Mouse (Mus musculus): ENCODE measurements around the gene Ghdc. TPM values are rescaled to one million over a fixed set of nuclear protein-coding genes. Genes with fewer than 3 reads are reported as not detected.
A peak's percentile ranks its signal among the peaks of the same experiment; 100 is the strongest.

Ghdc gene
- polyA plus RNA-seq (2014; fragmentation: Nextera tagmentation; extraction: Ambion mirVana) = 2.2 and 2.4 TPM in 2 replicates

GRCm38 (mm10) chr11:100770646-100771408 is at the start of gene Ghdc:
Gene Ghdc (minus strand): TSS chr11:100770957.
- no peaks in the 10 kb centered on the region for H3K36me3 ChIP-seq (ENCODE audit: control insufficient read depth, insufficient read depth, low read length)
- H3K4me3 ChIP-seq (ENCODE audit: low read depth, low read length) = peak within 1 kb of the TSS; percentile 35
- 20% methylated on average over 17 of the region's 17 CpGs for WGBS
- DNase-seq (ENCODE audit: low spot score) (peak; percentile 59), ATAC-seq (ENCODE audit: insufficient read depth, low FRiP score, low TSS enrichment) (no peak)
- H3K4me2 ChIP-seq (ENCODE audit: low read depth) = peak within 1 kb of the TSS; percentile 48
- H3K4me1 ChIP-seq (ENCODE audit: control insufficient read depth, insufficient read depth, low read length) = no peaks in the 10 kb centered on the region
- no peak within 1 kb of the TSS for H3K27ac ChIP-seq (ENCODE audit: low read depth, low read length)
- H3K9me3 ChIP-seq (ENCODE audit: control insufficient read depth, low read length) = no peaks in the 10 kb centered on the region
- H3K9ac ChIP-seq (ENCODE audit: low read length) = no peak within 1 kb of the TSS; the same call in 1 of the 2 replicates
- H3K27me3 ChIP-seq (ENCODE audit: control insufficient read depth, insufficient read depth, low read length) = no peaks in the 10 kb centered on the region

- 91% methylated on average over 8 of the region's 8 CpGs for WGBS
- Histone ChIP-seq H3K27me3 (ENCODE audit: control insufficient read depth, insufficient read depth, low read length) (no peaks in the 10 kb centered on the region), H3K4me1 (ENCODE audit: control insufficient read depth, insufficient read depth, low read length) (no peaks in the 10 kb centered on the region; the same call in 1 of the 2 replicates), H3K4me2 (ENCODE audit: low read depth) (no peak overlapping the region), H3K36me3 (ENCODE audit: control insufficient read depth, insufficient read depth, low read length) (no peaks in the 10 kb centered on the region), H3K27ac (ENCODE audit: low read depth, low read length) (no peak overlapping the region), H3K9ac (ENCODE audit: low read length) (no peak overlapping the region), H3K9me3 (ENCODE audit: control insufficient read depth, low read length) (no peaks in the 10 kb centered on the region), H3K4me3 (ENCODE audit: low read depth, low read length) (no peak overlapping the region)
- DNase-seq (ENCODE audit: low spot score) (no peak), ATAC-seq (ENCODE audit: insufficient read depth, low FRiP score, low TSS enrichment) (no peak)
Observed at GRCm38 (mm10) chr11:100820047-100820446, 49.3 kb upstream of the Ghdc start.

- DNase-seq (ENCODE audit: low spot score) = no peak
Observed at GRCm38 (mm10) chr11:100819626-100820025, 48.9 kb upstream of the Ghdc start.

GRCm38 (mm10) chr11:100819048-100819447 is 48.3 kb upstream of the Ghdc start:
- Histone ChIP-seq H3K4me3 (ENCODE audit: low read depth, low read length) (no peak overlapping the region), H3K9me3 (ENCODE audit: control insufficient read depth, low read length) (no peaks in the 10 kb centered on the region), H3K9ac (ENCODE audit: low read length) (no peak overlapping the region), H3K36me3 (ENCODE audit: control insufficient read depth, insufficient read depth, low read length) (no peaks in the 10 kb centered on the region), H3K27ac (ENCODE audit: low read depth, low read length) (no peak overlapping the region), H3K4me2 (ENCODE audit: low read depth) (no peak overlapping the region), H3K27me3 (ENCODE audit: control insufficient read depth, insufficient read depth, low read length) (no peaks in the 10 kb centered on the region), H3K4me1 (ENCODE audit: control insufficient read depth, insufficient read depth, low read length) (no peaks in the 10 kb centered on the region; the same call in 1 of the 2 replicates)
- no peak for DNase-seq (ENCODE audit: low spot score)
- no peak for ATAC-seq (ENCODE audit: insufficient read depth, low FRiP score, low TSS enrichment)
- WGBS = 59% methylated on average over 8 of the region's 8 CpGs

More at GRCm38 (mm10) chr11:100819626-100820025, 48.9 kb upstream of the Ghdc start:
- Histone ChIP-seq H3K4me1 (ENCODE audit: control insufficient read depth, insufficient read depth, low read length) (no peaks in the 10 kb centered on the region; the same call in 1 of the 2 replicates), H3K36me3 (ENCODE audit: control insufficient read depth, insufficient read depth, low read length) (no peaks in the 10 kb centered on the region), H3K9ac (ENCODE audit: low read length) (no peak overlapping the region), H3K4me2 (ENCODE audit: low read depth) (no peak overlapping the region), H3K9me3 (ENCODE audit: control insufficient read depth, low read length) (no peaks in the 10 kb centered on the region), H3K4me3 (ENCODE audit: low read depth, low read length) (no peak overlapping the region), H3K27me3 (ENCODE audit: control insufficient read depth, insufficient read depth, low read length) (no peaks in the 10 kb centered on the region), H3K27ac (ENCODE audit: low read depth, low read length) (no peak overlapping the region)
- ATAC-seq (ENCODE audit: insufficient read depth, low FRiP score, low TSS enrichment) = no peak
- WGBS = 83% methylated on average over 16 of the region's 16 CpGs

- Histone ChIP-seq H3K9ac (ENCODE audit: low read length) (no peak overlapping the region), H3K4me3 (ENCODE audit: low read depth, low read length) (no peak overlapping the region), H3K9me3 (ENCODE audit: control insufficient read depth, low read length) (no peaks in the 10 kb centered on the region), H3K4me2 (ENCODE audit: low read depth) (no peak overlapping the region), H3K36me3 (ENCODE audit: control insufficient read depth, insufficient read depth, low read length) (no peaks in the 10 kb centered on the region), H3K4me1 (ENCODE audit: control insufficient read depth, insufficient read depth, low read length) (no peaks in the 10 kb centered on the region; the same call in 1 of the 2 replicates), H3K27me3 (ENCODE audit: control insufficient read depth, insufficient read depth, low read length) (no peaks in the 10 kb centered on the region), H3K27ac (ENCODE audit: low read depth, low read length) (no peak overlapping the region)
- 88% methylated on average over 15 of the region's 15 CpGs for whole genome bisulfite sequencing
- DNase-seq (ENCODE audit: low spot score) (no peak), ATAC-seq (ENCODE audit: insufficient read depth, low FRiP score, low TSS enrichment) (no peak)
Observed at GRCm38 (mm10) chr11:100818359-100819012, 47.7 kb upstream of the Ghdc start.

GRCm38 (mm10) chr11:100817311-100817710 is 46.6 kb upstream of the Ghdc start:
- Histone ChIP-seq H3K4me3 (ENCODE audit: low read depth, low read length) (no peak overlapping the region), H3K9me3 (ENCODE audit: control insufficient read depth, low read length) (no peaks in the 10 kb centered on the region), H3K36me3 (ENCODE audit: control insufficient read depth, insufficient read depth, low read length) (no peaks in the 10 kb centered on the region), H3K27me3 (ENCODE audit: control insufficient read depth, insufficient read depth, low read length) (no peaks in the 10 kb centered on the region), H3K4me2 (ENCODE audit: low read depth) (no peak overlapping the region), H3K27ac (ENCODE audit: low read depth, low read length) (no peak overlapping the region), H3K9ac (ENCODE audit: low read length) (no peak overlapping the region), H3K4me1 (ENCODE audit: control insufficient read depth, insufficient read depth, low read length) (no peaks in the 10 kb centered on the region; the same call in 1 of the 2 replicates)
- WGBS = 51% methylated on average over 9 of the region's 9 CpGs
- DNase-seq (ENCODE audit: low spot score) = no peak
- ATAC-seq (ENCODE audit: insufficient read depth, low FRiP score, low TSS enrichment) = no peak

GRCm38 (mm10) chr11:100816801-100817200 is 46.0 kb upstream of the Ghdc start:
- H3K4me3 ChIP-seq (ENCODE audit: low read depth, low read length) = no peak overlapping the region
- H3K9me3 ChIP-seq (ENCODE audit: control insufficient read depth, low read length) = no peaks in the 10 kb centered on the region
- 76% methylated on average over 4 of the region's 4 CpGs for WGBS
- H3K4me2 ChIP-seq (ENCODE audit: low read depth) = no peak overlapping the region
- H3K27ac ChIP-seq (ENCODE audit: low read depth, low read length) = no peak overlapping the region
- no peaks in the 10 kb centered on the region; the same call in 1 of the 2 replicates for H3K4me1 ChIP-seq (ENCODE audit: control insufficient read depth, insufficient read depth, low read length)
- no peaks in the 10 kb centered on the region for H3K27me3 ChIP-seq (ENCODE audit: control insufficient read depth, insufficient read depth, low read length)
- DNase-seq (ENCODE audit: low spot score) (no peak), ATAC-seq (ENCODE audit: insufficient read depth, low FRiP score, low TSS enrichment) (no peak)
- no peaks in the 10 kb centered on the region for H3K36me3 ChIP-seq (ENCODE audit: control insufficient read depth, insufficient read depth, low read length)
- H3K9ac ChIP-seq (ENCODE audit: low read length) = no peak overlapping the region

- no peak for ATAC-seq (ENCODE audit: insufficient read depth, low FRiP score, low TSS enrichment)
- H3K4me1 ChIP-seq (ENCODE audit: control insufficient read depth, insufficient read depth, low read length) = no peaks in the 10 kb centered on the region; the same call in 1 of the 2 replicates
- no peak for DNase-seq (ENCODE audit: low spot score)
- no peak overlapping the region for H3K9ac ChIP-seq (ENCODE audit: low read length)
- H3K9me3 ChIP-seq (ENCODE audit: control insufficient read depth, low read length) = no peaks in the 10 kb centered on the region
- no peak overlapping the region for H3K4me2 ChIP-seq (ENCODE audit: low read depth)
- no peak overlapping the region for H3K27ac ChIP-seq (ENCODE audit: low read depth, low read length)
- no peaks in the 10 kb centered on the region for H3K27me3 ChIP-seq (ENCODE audit: control insufficient read depth, insufficient read depth, low read length)
- no peak overlapping the region for H3K4me3 ChIP-seq (ENCODE audit: low read depth, low read length)
- no peaks in the 10 kb centered on the region for H3K36me3 ChIP-seq (ENCODE audit: control insufficient read depth, insufficient read depth, low read length)
- WGBS = 69% methylated on average over 3 of the region's 3 CpGs
Observed at GRCm38 (mm10) chr11:100816342-100816741, 45.6 kb upstream of the Ghdc start.
